Comparison of ENCODE assay signal across 25 mouse cellular contexts in genomic region chr11:77363476-77363875, GRCm38 (mm10).
DNase-seq lines count a peak whose midpoint lies in the region; ATAC-seq and TF ChIP-seq lines count a peak whose summit lies in the region.
"Had no signal": no experiment of that assay in that cellular context is flagged by ENCODE, and none has a peak within 500 bp of the region (broad histone marks: within the 10 kb centered on the region; RNA-seq: fewer than 3 reads in every experiment).

No protein-coding gene starts in this region.

- H3K36me3 ChIP-seq in heart, embryonic 12.5 days: 0 out of 2 replicates have a peak, but pooled peaks cover 4% of the 10 kb centered on the region
- H3K36me3 ChIP-seq in liver, adult 2 months (ENCODE audit: control insufficient read depth, insufficient read depth, low read length): no peaks in the 10 kb centered on the region
- no peaks in the 10 kb centered on the region for H3K36me3 ChIP-seq in liver, embryonic 11.5 days (ENCODE audit: control insufficient read depth, insufficient read depth, low read length)
- H3K36me3 ChIP-seq: embryonic facial prominence, embryonic 13.5 days; forebrain, embryonic 12.5 days; hindbrain, embryonic 12.5 days; limb, embryonic 15.5 days; midbrain, embryonic 15.5 days; neural tube, embryonic 12.5 days had no signal

- no peak for TF ChIP-seq CTCF in liver, adult 2 months (IDR thresholded peaks at IDR 0.05; ENCODE audit: low read depth, low read length)

- no peak overlapping the region for H3K4me2 ChIP-seq in heart, embryonic 12.5 days
- H3K4me2 ChIP-seq in liver, embryonic 11.5 days: no peak overlapping the region
- H3K4me2 ChIP-seq: embryonic facial prominence, embryonic 13.5 days; forebrain, embryonic 12.5 days; hindbrain, embryonic 12.5 days; limb, embryonic 15.5 days; midbrain, embryonic 15.5 days; neural tube, embryonic 12.5 days had no signal

- peak overlapping the region; percentile 48; the same call in 1 of the 2 replicates for H3K9ac ChIP-seq in heart, embryonic 12.5 days
- H3K9ac ChIP-seq in liver, adult 2 months (ENCODE audit: low read depth, low read length): no peak overlapping the region
- no peak overlapping the region for H3K9ac ChIP-seq in liver, embryonic 11.5 days (ENCODE audit: low read depth, low read length)
- H3K9ac ChIP-seq: embryonic facial prominence, embryonic 13.5 days; forebrain, embryonic 12.5 days; hindbrain, embryonic 12.5 days; limb, embryonic 15.5 days; midbrain, embryonic 15.5 days; neural tube, embryonic 12.5 days had no signal

- 0 out of 2 replicates have a peak overlapping the region, but pooled peaks have one; percentile 3 for H3K27ac ChIP-seq in heart, embryonic 12.5 days (ENCODE audit: poor library complexity, severe bottlenecking)
- H3K27ac ChIP-seq in liver, adult 2 months (replicated peaks; ENCODE audit: insufficient read depth, low read depth, low read length): peak overlapping the region; percentile 77
- H3K27ac ChIP-seq in liver, embryonic 11.5 days (ENCODE audit: low read depth, low read length): no peak overlapping the region
- 0 out of 2 replicates have a peak overlapping the region, but pooled peaks have one; percentile 1 for H3K27ac ChIP-seq in brown adipose tissue, adult 24 weeks (replicated peaks; ENCODE audit: low read depth, low read length)
- H3K27ac ChIP-seq: embryonic facial prominence, embryonic 13.5 days; forebrain, embryonic 12.5 days; hindbrain, embryonic 12.5 days; limb, embryonic 15.5 days; midbrain, embryonic 15.5 days; neural tube, embryonic 12.5 days had no signal

- no peak for TF ChIP-seq POLR2A in liver, adult 2 months (IDR thresholded peaks at IDR 0.05; ENCODE audit: extremely low read depth, insufficient read depth, low read length)

- no peak for ATAC-seq in heart, embryonic 12.5 days (ENCODE audit: insufficient number of reproducible peaks, low FRiP score)
- ATAC-seq in liver, embryonic 11.5 days (replicated peaks; ENCODE audit: low FRiP score): no peak
- ATAC-seq: midbrain, embryonic 15.5 days had no signal

- peaks cover 45% of the 10 kb centered on the region for H3K4me1 ChIP-seq in heart, embryonic 12.5 days (replicated peaks)
- peaks cover 16% of the 10 kb centered on the region for H3K4me1 ChIP-seq in liver, adult 2 months (ENCODE audit: control insufficient read depth, insufficient read depth, low read length)
- H3K4me1 ChIP-seq in liver, embryonic 11.5 days (replicated peaks; ENCODE audit: control insufficient read depth, insufficient read depth, low read length): 0 out of 2 replicates have a peak, but pooled peaks cover 1% of the 10 kb centered on the region
- H3K4me1 ChIP-seq in brown adipose tissue, adult 24 weeks (ENCODE audit: control insufficient read depth, insufficient read depth, insufficient read length, low read length): peaks cover 27% of the 10 kb centered on the region
- H3K4me1 ChIP-seq: embryonic facial prominence, embryonic 13.5 days; forebrain, embryonic 12.5 days; hindbrain, embryonic 12.5 days; limb, embryonic 15.5 days; midbrain, embryonic 15.5 days; neural tube, embryonic 12.5 days had no signal

- WGBS in heart, embryonic 12.5 days: 39% methylated on average over 2 of the region's 2 CpGs
- WGBS in liver, adult 2 months: 19% methylated on average over 2 of the region's 2 CpGs
- WGBS in liver, embryonic 11.5 days: 50% methylated on average over 2 of the region's 2 CpGs

- no peak for DNase-seq in heart, adult 9 months (ENCODE audit: low spot score in 2 of 2)
- DNase-seq in liver, adult 2 months (ENCODE audit: extremely low read depth, low read depth, low spot score): peak; percentile 90
- DNase-seq in liver, embryonic 11.5 days (ENCODE audit: low spot score): no peak
- DNase-seq in right cerebral cortex, postnatal 25 days: no peak
- DNase-seq in urinary bladder, postnatal 4 days (ENCODE audit: low spot score in 2 of 2): no peak
- DNase-seq: adrenal gland, postnatal 14 days; B cell, adult 2 months; cerebellum, adult 8-10 months; cerebellum, postnatal 36 days; embryo, embryonic 11 days; kidney, adult 18-20 months; layer of hippocampus, adult 9-11 months; left cerebral cortex, postnatal 4 days; lung, postnatal 4 days; right cerebral cortex, postnatal 14 days; spleen, adult 18-20 months had no signal

- no peak overlapping the region for H3K4me3 ChIP-seq in heart, embryonic 12.5 days
- H3K4me3 ChIP-seq in liver, adult 2 months (ENCODE audit: insufficient read depth, low read depth, low read length): no peak overlapping the region
- H3K4me3 ChIP-seq in liver, embryonic 11.5 days (ENCODE audit: low read depth, low read length): no peak overlapping the region
- no peak overlapping the region for H3K4me3 ChIP-seq in brown adipose tissue, adult 24 weeks (ENCODE audit: insufficient read depth, low read depth, low read length)
- H3K4me3 ChIP-seq: embryonic facial prominence, embryonic 13.5 days; erythroblast, embryonic 14.5 days; forebrain, embryonic 12.5 days; hindbrain, embryonic 12.5 days; limb, embryonic 15.5 days; midbrain, embryonic 15.5 days; neural tube, embryonic 12.5 days had no signal

- H3K79me2 ChIP-seq in liver, adult 2 months (ENCODE audit: control insufficient read depth, insufficient read depth, low read length): peaks cover 21% of the 10 kb centered on the region; the same call in 1 of the 2 replicates

- no peaks in the 10 kb centered on the region for H3K9me3 ChIP-seq in heart, embryonic 12.5 days (replicated peaks)
- H3K9me3 ChIP-seq in liver, embryonic 11.5 days (ENCODE audit: control insufficient read depth, low read length): no peaks in the 10 kb centered on the region
- H3K9me3 ChIP-seq: embryonic facial prominence, embryonic 13.5 days; forebrain, embryonic 12.5 days; hindbrain, embryonic 12.5 days; limb, embryonic 15.5 days; midbrain, embryonic 15.5 days; neural tube, embryonic 12.5 days had no signal

- no peaks in the 10 kb centered on the region for H3K27me3 ChIP-seq in heart, embryonic 12.5 days (replicated peaks)
- H3K27me3 ChIP-seq in liver, adult 2 months (ENCODE audit: control insufficient read depth, insufficient read depth, low read length): no peaks in the 10 kb centered on the region
- H3K27me3 ChIP-seq in liver, embryonic 11.5 days (replicated peaks; ENCODE audit: control insufficient read depth, insufficient read depth, low read length): no peaks in the 10 kb centered on the region
- H3K27me3 ChIP-seq: embryonic facial prominence, embryonic 13.5 days; forebrain, embryonic 12.5 days; hindbrain, embryonic 12.5 days; limb, embryonic 15.5 days; midbrain, embryonic 15.5 days; neural tube, embryonic 12.5 days had no signal
